Mouse (Mus musculus) spleen, postnatal 36 days (tissue): Measurements from ENCODE around the gene Rapgef4.

ENCODE experiments used
- DNase-seq, 2 experiments: peaks; one replicate each; pipeline ENCODE4 v3.0.0; 2022; ENCODE audit warnings: low spot score in 2 of 2, mixed read lengths in 1 of 2

Gene Rapgef4

GRCm38 (mm10) chr2:71982868-71983597, 2.0 kb downstream of the Rapgef4 start:
- DNase-seq, result no peak

GRCm38 (mm10) chr2:71985730-71986129, 4.7 kb downstream of the Rapgef4 start:
- DNase-seq, result no peak

GRCm38 (mm10) chr2:71986276-71986848, 5.3 kb downstream of the Rapgef4 start:
- DNase-seq, result no peak

- no peak for DNase-seq
Measured at GRCm38 (mm10) chr2:71988572-71988971, 7.5 kb downstream of the Rapgef4 start.

GRCm38 (mm10) chr2:71992129-71992528, 11.1 kb downstream of the Rapgef4 start:
- no peak for DNase-seq

GRCm38 (mm10) chr2:71993729-71994423, 12.8 kb downstream of the Rapgef4 start:
- no peak for DNase-seq

- no peak for DNase-seq
Measured at GRCm38 (mm10) chr2:71998531-71998930, 17.5 kb downstream of the Rapgef4 start.

GRCm38 (mm10) chr2:72000102-72000501, 19.1 kb downstream of the Rapgef4 start:
- DNase-seq, result no peak

GRCm38 (mm10) chr2:72002843-72003370, 21.9 kb downstream of the Rapgef4 start:
- DNase-seq, result no peak

GRCm38 (mm10) chr2:72003756-72004525, 22.9 kb downstream of the Rapgef4 start:
- DNase-seq, result no peak

GRCm38 (mm10) chr2:72005051-72005450, 24.0 kb downstream of the Rapgef4 start:
- DNase-seq, result no peak

- DNase-seq, result no peak
Measured at GRCm38 (mm10) chr2:72009446-72010218, 28.6 kb downstream of the Rapgef4 start.

- no peak for DNase-seq
Measured at GRCm38 (mm10) chr2:72015366-72015765, 34.3 kb downstream of the Rapgef4 start.

GRCm38 (mm10) chr2:72016013-72016412, 35.0 kb downstream of the Rapgef4 start:
- no peak for DNase-seq

- DNase-seq, result no peak
Measured at GRCm38 (mm10) chr2:72017168-72017567, 36.1 kb downstream of the Rapgef4 start.

GRCm38 (mm10) chr2:72018736-72019135, 37.7 kb downstream of the Rapgef4 start:
- DNase-seq, result no peak

- no peak for DNase-seq
Measured at GRCm38 (mm10) chr2:72020755-72021154, 39.7 kb downstream of the Rapgef4 start.

- DNase-seq, result no peak
Measured at GRCm38 (mm10) chr2:72021440-72021839, 40.4 kb downstream of the Rapgef4 start.

GRCm38 (mm10) chr2:72021845-72022244, 40.8 kb downstream of the Rapgef4 start:
- DNase-seq, result no peak

- DNase-seq, result no peak
Measured at GRCm38 (mm10) chr2:72023791-72024190, 42.8 kb downstream of the Rapgef4 start.

GRCm38 (mm10) chr2:72025660-72026059, 44.6 kb downstream of the Rapgef4 start:
- no peak for DNase-seq
